Mouse (Mus musculus) stomach, embryonic 15.5 days (tissue): Measurements from ENCODE around the gene B9d2. TPM values are rescaled to one million over a fixed set of nuclear protein-coding genes. Genes with fewer than 3 reads are reported as not detected.

ENCODE experiments used
- ATAC-seq: fragments of 200-750 bp; cut with Nextera tagmentation; 2 replicates; pipeline ENCODE4 v1.8.0; 2017; ENCODE audit warnings: low read depth, moderate number of reproducible peaks, moderate TSS enrichment; ENCODE audit not compliant: insufficient read depth, low FRiP score
- H3K27ac ChIP-seq: fragments of 300-500 bp; sonication (generic); 2 replicates; pipeline ENCODE4 v1.5.1; 2015; ENCODE audit warnings: mild to moderate bottlenecking, inconsistent platforms
- H3K27me3 ChIP-seq: fragments of 300-500 bp; sonication (generic); replicated peaks from 2 replicates; pipeline ENCODE4 v1.6.1; 2015; ENCODE audit warnings: inconsistent platforms
- H3K36me3 ChIP-seq: fragments of 300-500 bp; sonication (generic); 2 replicates; pipeline ENCODE4 v1.6.1; 2015; ENCODE audit warnings: inconsistent platforms
- H3K4me1 ChIP-seq: fragments of 300-500 bp; sonication (generic); 2 replicates; pipeline ENCODE4 v1.6.1; 2015; ENCODE audit warnings: inconsistent platforms
- H3K4me2 ChIP-seq: fragments of 300-500 bp; sonication (generic); 2 replicates; pipeline ENCODE4 v1.6.1; 2015; ENCODE audit warnings: mild to moderate bottlenecking, inconsistent platforms
- H3K4me3 ChIP-seq: fragments of 300-500 bp; sonication (generic); replicated peaks from 2 replicates; pipeline ENCODE4 v1.5.1; 2015; ENCODE audit warnings: inconsistent platforms
- H3K9ac ChIP-seq: fragments of 300-500 bp; sonication (generic); 2 replicates; pipeline ENCODE4 v1.6.1; 2015; ENCODE audit warnings: inconsistent platforms
- H3K9me3 ChIP-seq: fragments of 300-500 bp; sonication (generic); 2 replicates; pipeline ENCODE4 v1.6.1; 2016; ENCODE audit warnings: inconsistent platforms
- WGBS: fragments of 180-500 bp; shearing (Covaris S2); methylation state at CpG from one replicate; pipeline ENCODE4 v1.1.7; 2015; 5-methylcytosine and 5-hydroxymethylcytosine counted together
- polyA plus RNA-seq: library from polyadenylated mRNA; unstranded; fragments of >200 nt; fragmentation: Nextera tagmentation; extraction: Ambion mirVana; gene quantifications from 2 replicates; pipeline ENCODE4 v1.2.1, GENCODE M21; 2015

The B9d2 gene
- polyA plus RNA-seq, 1 experiment from 2014 or later = 25.3 TPM

- Histone ChIP-seq H3K27me3 (no peaks in the 10 kb centered on the region), H3K27ac (no peak overlapping the region), H3K4me3 (no peak overlapping the region), H3K9me3 (no peaks in the 10 kb centered on the region), H3K9ac (no peak overlapping the region), H3K4me2 (no peak overlapping the region), H3K36me3 (no peaks in the 10 kb centered on the region), H3K4me1 (peaks cover 11% of the 10 kb centered on the region)
- ATAC-seq = no peak
- 68% methylated on average over 11 of the region's 11 CpGs for WGBS
Measured at GRCm38 (mm10) chr7:25655601-25656428, 24.8 kb upstream of the B9d2 start.

GRCm38 (mm10) chr7:25657785-25658184 lies 22.8 kb upstream of the B9d2 start:
- peaks cover 11% of the 10 kb centered on the region for H3K4me1 ChIP-seq
- H3K4me2 ChIP-seq = peak overlapping the region; percentile 72
- H3K4me3 ChIP-seq = peak overlapping the region; percentile 67
- WGBS = 25% methylated on average over 10 of the region's 10 CpGs
- ATAC-seq = no peak
- H3K36me3 ChIP-seq = no peaks in the 10 kb centered on the region
- H3K27me3 ChIP-seq = no peaks in the 10 kb centered on the region
- no peaks in the 10 kb centered on the region for H3K9me3 ChIP-seq
- peak overlapping the region; percentile 43; the same call in 1 of the 2 replicates for H3K9ac ChIP-seq
- no peak overlapping the region for H3K27ac ChIP-seq

GRCm38 (mm10) chr7:25658657-25659472 lies 21.7 kb upstream of the B9d2 start, which contains the start of the genes Bckdha and Exosc5:
TSS of gene Bckdha (minus strand) at chr7:25658981.
TSS of gene Exosc5 (plus strand) at chr7:25659164.
- Histone ChIP-seq H3K27me3 (no peaks in the 10 kb centered on the region), H3K27ac (peak within 1 kb of the TSS; percentile 78), H3K9ac (peak within 1 kb of the TSS; percentile 47), H3K4me2 (peak within 1 kb of the TSS; percentile 72), H3K36me3 (no peaks in the 10 kb centered on the region; the same call in 1 of the 2 replicates), H3K4me3 (peak within 1 kb of the TSS; percentile 67), H3K9me3 (no peaks in the 10 kb centered on the region), H3K4me1 (peaks cover 11% of the 10 kb centered on the region)
- WGBS = under 1% methylated on average over 50 of the region's 50 CpGs
- peak; percentile 98 for ATAC-seq

DNA sequence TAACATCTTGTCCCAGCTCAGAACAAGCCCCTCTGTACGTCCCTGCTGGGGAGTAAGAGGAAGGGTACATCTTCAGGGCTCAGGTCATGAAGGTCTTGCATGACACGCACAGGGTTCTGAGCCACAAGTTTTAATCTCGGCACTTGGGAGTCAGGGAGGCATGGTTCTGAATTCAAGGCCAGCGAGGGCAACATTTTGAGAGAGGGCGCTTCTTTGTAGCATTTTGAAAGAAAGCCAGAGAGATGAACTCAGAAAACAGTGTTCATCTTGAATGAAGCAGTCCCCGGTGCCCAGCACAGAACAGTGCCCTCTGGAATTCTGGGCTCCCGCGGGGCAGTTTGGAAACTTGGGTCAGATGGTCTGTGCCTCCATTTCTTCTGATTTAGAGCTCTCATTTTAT lies 14.2 kb upstream of the B9d2 start:
- H3K9me3 ChIP-seq = no peaks in the 10 kb centered on the region
- WGBS = 93% methylated on average over 8 of the region's 8 CpGs
- peaks cover 10% of the 10 kb centered on the region; the same call in 1 of the 2 replicates for H3K36me3 ChIP-seq
- H3K9ac ChIP-seq = no peak overlapping the region
- no peaks in the 10 kb centered on the region for H3K27me3 ChIP-seq
- no peak overlapping the region for H3K4me3 ChIP-seq
- H3K4me2 ChIP-seq = no peak overlapping the region
- no peaks in the 10 kb centered on the region for H3K4me1 ChIP-seq
- no peak overlapping the region for H3K27ac ChIP-seq
- ATAC-seq = no peak

DNA sequence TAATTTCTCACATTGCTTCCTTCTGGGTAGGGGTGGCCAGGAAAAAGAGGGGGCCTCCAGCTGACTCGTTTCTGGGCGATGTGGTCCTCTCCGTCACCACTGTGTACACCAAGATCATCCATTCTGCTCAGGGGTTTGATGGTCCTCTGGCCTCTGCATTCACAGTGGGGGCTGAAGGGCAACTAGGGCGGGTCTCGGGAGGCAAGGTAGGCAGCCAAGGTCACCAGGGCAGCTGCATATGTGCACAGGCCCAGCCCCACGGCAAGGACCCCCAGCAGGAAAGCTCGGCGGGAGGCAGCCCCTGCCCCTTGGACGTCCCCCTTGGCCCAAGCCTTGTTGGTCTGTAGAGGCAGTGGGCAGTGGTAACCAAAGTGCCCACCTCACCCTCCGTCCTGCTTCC lies 11.4 kb upstream of the B9d2 start:
- WGBS = 89% methylated on average over 10 of the region's 10 CpGs

DNA sequence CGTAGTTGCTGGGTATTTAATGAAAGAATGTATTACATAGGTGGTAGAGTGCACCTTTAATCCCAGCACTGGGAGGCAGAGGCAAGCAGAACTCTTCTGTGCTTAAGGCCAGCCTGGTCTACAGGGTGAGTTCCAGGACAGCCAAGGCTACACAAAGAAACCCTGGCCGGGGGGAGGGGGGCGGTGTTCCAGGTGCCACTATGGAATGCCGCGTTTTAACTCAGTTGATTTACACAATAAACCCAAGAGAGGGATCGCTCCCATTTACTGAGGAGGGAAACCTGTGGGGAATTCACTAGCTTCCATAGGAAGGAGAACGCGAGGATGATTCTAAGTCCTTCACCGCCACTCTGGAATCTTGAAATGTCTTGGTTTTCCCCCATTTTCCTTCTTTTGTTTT lies 10.9 kb upstream of the B9d2 start:
- 76% methylated on average over 9 of the region's 9 CpGs for WGBS
- Histone ChIP-seq H3K27ac (no peak overlapping the region), H3K9ac (no peak overlapping the region), H3K4me3 (no peak overlapping the region), H3K4me1 (peaks cover 3% of the 10 kb centered on the region; the same call in 1 of the 2 replicates), H3K4me2 (no peak overlapping the region), H3K9me3 (no peaks in the 10 kb centered on the region), H3K27me3 (peaks cover 13% of the 10 kb centered on the region; the same call in 1 of the 2 replicates), H3K36me3 (peaks cover 7% of the 10 kb centered on the region; the same call in 1 of the 2 replicates)
- no peak for ATAC-seq

More for the DNA sequence above, 11.4 kb upstream of the B9d2 start:
- H3K9ac ChIP-seq = no peak overlapping the region
- no peaks in the 10 kb centered on the region for H3K4me1 ChIP-seq
- no peak overlapping the region for H3K4me3 ChIP-seq
- peaks cover 10% of the 10 kb centered on the region; the same call in 1 of the 2 replicates for H3K36me3 ChIP-seq
- H3K27me3 ChIP-seq = peaks cover 8% of the 10 kb centered on the region; the same call in 1 of the 2 replicates
- H3K9me3 ChIP-seq = no peaks in the 10 kb centered on the region
- ATAC-seq = 0 out of 2 replicates have a peak, but pooled peaks have one; percentile 8
- H3K27ac ChIP-seq = no peak overlapping the region
- H3K4me2 ChIP-seq = no peak overlapping the region

DNA sequence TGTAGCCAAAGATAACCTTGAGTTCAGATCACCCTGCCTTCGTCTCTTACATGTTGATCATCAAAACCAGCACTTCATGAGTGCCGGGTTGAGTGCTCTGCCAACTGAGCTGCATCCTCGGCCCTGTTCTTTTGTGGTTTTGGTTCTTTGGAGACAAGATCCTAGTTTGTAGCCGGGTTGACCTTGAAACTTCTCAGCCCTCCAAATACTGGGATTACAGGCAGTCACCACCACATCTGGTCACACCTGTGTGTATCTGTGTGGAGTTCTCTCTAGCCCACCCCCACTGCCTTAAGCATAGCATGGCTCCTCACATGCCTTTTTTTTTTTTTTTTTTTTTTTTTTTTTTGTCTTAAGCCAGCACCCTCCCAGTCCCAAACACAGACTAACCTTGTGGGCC lies 10.5 kb upstream of the B9d2 start:
- Histone ChIP-seq H3K4me1 (peaks cover 7% of the 10 kb centered on the region), H3K27ac (no peak overlapping the region), H3K36me3 (peaks cover 6% of the 10 kb centered on the region; the same call in 1 of the 2 replicates), H3K4me2 (no peak overlapping the region), H3K4me3 (no peak overlapping the region), H3K9ac (no peak overlapping the region), H3K27me3 (peaks cover 17% of the 10 kb centered on the region), H3K9me3 (no peaks in the 10 kb centered on the region)
- 88% methylated on average over 4 of the region's 4 CpGs for WGBS
- ATAC-seq = no peak

GRCm38 (mm10) chr7:25671686-25672085 lies 8.9 kb upstream of the B9d2 start:
- Histone ChIP-seq H3K9me3 (no peaks in the 10 kb centered on the region), H3K4me2 (no peak overlapping the region), H3K9ac (no peak overlapping the region), H3K4me1 (peaks cover 12% of the 10 kb centered on the region), H3K27ac (no peak overlapping the region), H3K36me3 (peaks cover 3% of the 10 kb centered on the region; the same call in 1 of the 2 replicates), H3K4me3 (no peak overlapping the region), H3K27me3 (peaks cover 23% of the 10 kb centered on the region)
- no peak for ATAC-seq
- 72% methylated on average over 2 of the region's 2 CpGs for WGBS

DNA sequence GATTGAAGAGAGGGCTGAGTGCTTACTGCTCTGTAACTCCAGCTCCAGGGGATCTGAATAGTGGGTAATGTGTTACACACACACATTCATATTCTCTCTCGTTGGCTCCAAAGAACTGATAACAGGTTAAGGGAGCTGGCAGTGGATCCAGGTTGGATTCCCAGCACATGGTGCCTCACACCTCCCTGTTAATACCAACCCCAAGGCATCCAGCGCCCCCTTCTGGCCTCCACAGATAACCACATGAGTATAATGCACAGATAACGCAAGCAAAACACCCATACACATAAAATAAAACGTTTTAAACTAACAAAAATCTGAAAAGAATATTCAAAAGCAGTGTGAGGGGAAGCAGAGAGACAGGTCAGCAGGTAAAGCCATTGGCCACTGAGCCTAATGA lies 8.1 kb upstream of the B9d2 start:
- Histone ChIP-seq H3K4me3 (no peak overlapping the region), H3K9ac (no peak overlapping the region), H3K36me3 (peaks cover 3% of the 10 kb centered on the region; the same call in 1 of the 2 replicates), H3K4me1 (peaks cover 12% of the 10 kb centered on the region), H3K27ac (no peak overlapping the region), H3K4me2 (no peak overlapping the region), H3K27me3 (peaks cover 23% of the 10 kb centered on the region), H3K9me3 (no peaks in the 10 kb centered on the region)
- 55% methylated on average over 4 of the region's 4 CpGs for WGBS
- no peak for ATAC-seq

- H3K36me3 ChIP-seq = no peaks in the 10 kb centered on the region
- 24% methylated on average over 9 of the region's 9 CpGs for WGBS
- peaks cover 12% of the 10 kb centered on the region for H3K4me1 ChIP-seq
- no peak overlapping the region for H3K27ac ChIP-seq
- no peak overlapping the region for H3K9ac ChIP-seq
- peak overlapping the region; percentile 73 for H3K4me2 ChIP-seq
- ATAC-seq = no peak
- H3K9me3 ChIP-seq = no peaks in the 10 kb centered on the region
- no peak overlapping the region for H3K4me3 ChIP-seq
- H3K27me3 ChIP-seq = peaks cover 23% of the 10 kb centered on the region
Measured at GRCm38 (mm10) chr7:25674297-25674696, 6.3 kb upstream of the B9d2 start.

- no peaks in the 10 kb centered on the region for H3K36me3 ChIP-seq
- no peak within 1 kb of the TSS for H3K9ac ChIP-seq
- peak within 1 kb of the TSS; percentile 73 for H3K4me2 ChIP-seq
- no peaks in the 10 kb centered on the region for H3K9me3 ChIP-seq
- peak within 1 kb of the TSS; percentile 38 for H3K4me3 ChIP-seq
- no peak for ATAC-seq
- H3K27me3 ChIP-seq = peaks cover 23% of the 10 kb centered on the region
- H3K4me1 ChIP-seq = peaks cover 12% of the 10 kb centered on the region
- 3% methylated on average over 29 of the region's 29 CpGs for WGBS
- H3K27ac ChIP-seq = no peak within 1 kb of the TSS
Measured at GRCm38 (mm10) chr7:25674719-25675300, 5.8 kb upstream of the B9d2 start, which contains the start of gene Tmem91. TSS of gene Tmem91 (minus strand) at chr7:25675166.
